Mouse (Mus musculus) small intestine, adult 2 months (tissue): Measurements from ENCODE around the gene Snx19. TPM values are rescaled to one million over a fixed set of nuclear protein-coding genes. Genes with fewer than 3 reads are reported as not detected.

ENCODE experiments used
- H3K27ac ChIP-seq: fragments of 200-500 bp; 2 replicates; pipeline ENCODE4 v1.5.1; 2012; ENCODE audit warnings: low read depth, low read length, control low read depth, inconsistent platforms; ENCODE audit not compliant: insufficient read depth
- H3K27me3 ChIP-seq: fragments of 200-500 bp; 2 replicates; pipeline ENCODE4 v1.6.1; 2012; ENCODE audit warnings: mild to moderate bottlenecking, moderate library complexity, low read length, inconsistent platforms; ENCODE audit not compliant: control insufficient read depth, insufficient read depth
- H3K36me3 ChIP-seq: fragments of 200-500 bp; 2 replicates; pipeline ENCODE4 v1.6.1; 2012; ENCODE audit warnings: mild to moderate bottlenecking, low read length, control low read depth, inconsistent platforms; ENCODE audit not compliant: control insufficient read depth, insufficient read depth
- H3K4me1 ChIP-seq: fragments of 200-500 bp; 2 replicates; pipeline ENCODE4 v1.6.1; 2012; ENCODE audit warnings: low read length, inconsistent platforms, mixed read lengths; ENCODE audit not compliant: control insufficient read depth, insufficient read depth, insufficient read length
- H3K4me3 ChIP-seq: fragments of 200-500 bp; 2 replicates; pipeline ENCODE4 v1.5.1; 2012; ENCODE audit warnings: low read depth, mild to moderate bottlenecking, control low read depth, inconsistent platforms, low read length, moderate library complexity
- CTCF ChIP-seq: fragments of 200-500 bp; IDR thresholded peaks from 2 replicates; pipeline ENCODE4 v1.5.1; 2012; ENCODE audit warnings: low read depth, mild to moderate bottlenecking, control low read depth, inconsistent platforms, low read length, moderate library complexity, mixed read lengths; ENCODE audit not compliant: insufficient replicate concordance, insufficient read length; ENCODE audit errors: extremely low read depth
- POLR2A ChIP-seq: fragments of 200-500 bp; IDR thresholded peaks from 2 replicates; pipeline ENCODE4 v1.6.1; 2012; ENCODE audit warnings: low read depth, mild to moderate bottlenecking, control low read depth, inconsistent platforms, low read length, moderate library complexity
- WGBS: fragments of 180-500 bp; shearing (Covaris S2); methylation state at CpG from one replicate; pipeline ENCODE4 v1.1.7; 2018; 5-methylcytosine and 5-hydroxymethylcytosine counted together
- polyA plus RNA-seq: library from polyadenylated mRNA; depleted of rRNA; stranded (reverse); fragments of >200 nt; gene quantifications from 2 replicates; pipeline ENCODE4 v1.2.3, GENCODE M21; 2012; rRNA removed

Snx19 gene
- polyA plus RNA-seq = 4.2 and 7.3 TPM in 2 replicates

DNA sequence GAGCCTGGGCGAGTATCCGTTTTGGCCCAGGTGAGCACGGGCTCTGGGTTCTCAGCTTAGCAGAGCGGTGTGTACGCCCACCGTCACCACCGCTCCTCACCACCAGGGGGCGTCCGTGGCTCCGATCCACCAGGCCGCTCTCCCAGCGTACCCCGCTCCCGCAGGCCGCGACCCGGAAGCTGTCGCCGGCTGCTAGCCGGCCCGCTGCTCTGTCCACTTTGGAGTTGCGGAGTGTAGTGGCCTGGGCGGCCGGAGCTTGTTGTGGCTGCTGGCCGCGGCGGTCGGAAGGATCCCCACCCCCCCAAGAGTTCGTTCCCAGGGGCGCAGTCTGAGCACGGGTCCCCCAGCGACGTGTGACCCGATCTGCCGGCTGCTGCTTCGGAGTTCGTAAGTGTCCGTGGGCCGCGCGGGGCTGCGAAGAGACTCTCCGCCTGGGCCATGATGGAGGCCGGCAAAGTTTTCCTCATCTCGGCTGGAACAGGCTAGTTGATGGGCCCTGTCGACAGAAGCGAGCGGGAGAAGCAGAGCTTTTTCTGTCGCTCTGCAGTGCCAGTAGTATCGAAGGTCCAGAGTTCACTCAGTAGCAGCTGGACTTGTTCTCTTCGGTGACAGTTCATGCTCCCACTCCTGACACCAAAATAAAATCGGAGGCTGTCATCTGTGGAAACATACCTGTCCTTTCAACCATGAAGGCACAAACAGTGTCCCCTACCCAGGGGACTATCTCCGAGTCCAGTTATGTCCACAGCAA, at the start of gene Snx19:
Gene Snx19, plus strand, starts transcription at position 227 of the 751 bp plus-strand sequence.
- H3K4me3 ChIP-seq = peak within 1 kb of the TSS; percentile 89
- TF ChIP-seq POLR2A (peak; percentile 74; the same call in 1 of the 2 replicates), CTCF (peak; percentile 93)
- 1% methylated on average over 53 of the region's 53 CpGs for WGBS
- H3K36me3 ChIP-seq = peaks cover 4% of the 10 kb centered on the region; the same call in 1 of the 2 replicates
- H3K27ac ChIP-seq = no peak within 1 kb of the TSS
- H3K4me1 ChIP-seq = peaks cover 16% of the 10 kb centered on the region
- H3K27me3 ChIP-seq = no peaks in the 10 kb centered on the region

- TF ChIP-seq CTCF (no peak), POLR2A (no peak)
- Histone ChIP-seq H3K36me3 (no peaks in the 10 kb centered on the region), H3K27me3 (no peaks in the 10 kb centered on the region), H3K27ac (no peak overlapping the region), H3K4me3 (no peak overlapping the region), H3K4me1 (no peaks in the 10 kb centered on the region)
- WGBS = 90% methylated on average over 1 of the region's 1 CpGs
These were observed 26.1 kb upstream of the Snx19 start for GRCm38 (mm10) chr9:30400771-30401170.

- 2% methylated on average over 1 of the region's 1 CpGs for WGBS
- Histone ChIP-seq H3K27me3 (no peaks in the 10 kb centered on the region), H3K4me1 (peaks cover 5% of the 10 kb centered on the region), H3K36me3 (no peaks in the 10 kb centered on the region), H3K4me3 (no peak overlapping the region), H3K27ac (no peak overlapping the region)
- no peak for TF ChIP-seq POLR2A
- TF ChIP-seq CTCF = peak; percentile 77; the same call in 1 of the 2 replicates
These were observed 4.0 kb upstream of the Snx19 start for GRCm38 (mm10) chr9:30422940-30423339.

GRCm38 (mm10) chr9:30425178-30425577, 1.7 kb upstream of the Snx19 start:
- 79% methylated on average over 7 of the region's 7 CpGs for WGBS

GRCm38 (mm10) chr9:30428231-30428630, 1.3 kb downstream of the Snx19 start:
- Histone ChIP-seq H3K36me3 (peaks cover 11% of the 10 kb centered on the region), H3K4me1 (peaks cover 16% of the 10 kb centered on the region), H3K27ac (no peak overlapping the region), H3K4me3 (no peak overlapping the region), H3K27me3 (no peaks in the 10 kb centered on the region)
- TF ChIP-seq CTCF = no peak
- no peak for TF ChIP-seq POLR2A
- WGBS = 89% methylated on average over 5 of the region's 5 CpGs

More at GRCm38 (mm10) chr9:30425178-30425577, 1.7 kb upstream of the Snx19 start:
- no peak for TF ChIP-seq POLR2A
- no peak for TF ChIP-seq CTCF
- H3K36me3 ChIP-seq = peaks cover 1% of the 10 kb centered on the region; the same call in 1 of the 2 replicates
- H3K27ac ChIP-seq = no peak overlapping the region
- H3K4me3 ChIP-seq = no peak overlapping the region
- no peaks in the 10 kb centered on the region for H3K27me3 ChIP-seq
- peaks cover 16% of the 10 kb centered on the region for H3K4me1 ChIP-seq

GRCm38 (mm10) chr9:30430447-30430846, 3.5 kb downstream of the Snx19 start:
- peaks cover 26% of the 10 kb centered on the region for H3K36me3 ChIP-seq
- 83% methylated on average over 5 of the region's 5 CpGs for WGBS
- no peak overlapping the region for H3K27ac ChIP-seq

DNA sequence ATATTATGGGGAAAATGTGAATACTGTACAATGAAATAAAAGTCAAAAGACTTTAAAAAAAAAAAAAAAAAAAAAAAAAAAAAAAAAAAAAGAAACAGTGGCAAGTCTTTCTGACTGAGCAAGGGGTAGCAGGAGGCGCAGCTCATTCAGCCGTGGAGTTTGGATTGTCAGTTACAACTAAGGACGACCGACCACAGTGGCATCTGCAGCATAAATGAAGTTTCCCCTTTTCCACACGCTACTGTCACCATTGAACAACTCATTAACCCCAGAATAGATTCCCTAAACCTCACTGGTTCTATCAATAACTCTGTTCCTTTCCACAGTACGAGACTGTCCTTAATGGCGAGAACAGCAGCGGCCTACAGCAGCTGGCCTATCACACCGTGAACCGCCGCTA, 5.0 kb downstream of the Snx19 start:
- H3K4me3 ChIP-seq = no peak overlapping the region
- H3K27me3 ChIP-seq = no peaks in the 10 kb centered on the region
- WGBS = 94% methylated on average over 11 of the region's 11 CpGs
- H3K27ac ChIP-seq = no peak overlapping the region
- peaks cover 16% of the 10 kb centered on the region for H3K4me1 ChIP-seq
- H3K36me3 ChIP-seq = peaks cover 38% of the 10 kb centered on the region
- TF ChIP-seq POLR2A = no peak
- TF ChIP-seq CTCF = no peak

More at GRCm38 (mm10) chr9:30430447-30430846, 3.5 kb downstream of the Snx19 start:
- TF ChIP-seq CTCF (no peak), POLR2A (no peak)
- H3K4me1 ChIP-seq = peaks cover 16% of the 10 kb centered on the region
- no peak overlapping the region for H3K4me3 ChIP-seq
- no peaks in the 10 kb centered on the region for H3K27me3 ChIP-seq

GRCm38 (mm10) chr9:30433914-30434313, 7.0 kb downstream of the Snx19 start:
- Histone ChIP-seq H3K27ac (no peak overlapping the region), H3K36me3 (peaks cover 51% of the 10 kb centered on the region), H3K27me3 (no peaks in the 10 kb centered on the region), H3K4me3 (no peak overlapping the region), H3K4me1 (peaks cover 2% of the 10 kb centered on the region; the same call in 1 of the 2 replicates)
- WGBS = 93% methylated on average over 4 of the region's 4 CpGs
- no peak for TF ChIP-seq CTCF
